Mouse (Mus musculus) intestine, embryonic 14.5 days (tissue): ENCODE measurements around the gene Nol8. TPM values are rescaled to one million over a fixed set of nuclear protein-coding genes. Genes with fewer than 3 reads are reported as not detected.

Experiments
- ATAC-seq: fragments of 200-750 bp; cut with Nextera tagmentation; replicated peaks from 2 replicates; pipeline ENCODE4 v1.8.0; 2017; ENCODE audit warnings: low read depth, moderate number of reproducible peaks, moderate TSS enrichment, moderate library complexity; ENCODE audit not compliant: low FRiP score, low TSS enrichment
- DNase-seq: peaks from one replicate; pipeline ENCODE4 v3.0.0-alpha.2; 2018; ENCODE audit warnings: low spot score
- H3K27ac ChIP-seq: fragments of 300-500 bp; sonication (generic); 2 replicates; pipeline ENCODE4 v1.5.1; 2014; ENCODE audit warnings: low read depth, mild to moderate bottlenecking, control low read depth
- H3K27me3 ChIP-seq: fragments of 300-500 bp; sonication (generic); replicated peaks from 2 replicates; pipeline ENCODE4 v1.6.1; 2014; ENCODE audit warnings: low read length, control low read depth; ENCODE audit not compliant: control insufficient read depth, insufficient read depth
- H3K36me3 ChIP-seq: fragments of 300-500 bp; sonication (generic); 2 replicates; pipeline ENCODE4 v1.6.1; 2014; ENCODE audit warnings: low read length, control low read depth; ENCODE audit not compliant: control insufficient read depth, insufficient read depth
- H3K4me1 ChIP-seq: fragments of 300-500 bp; sonication (generic); replicated peaks from 2 replicates; pipeline ENCODE4 v1.6.1; 2014; ENCODE audit warnings: low read length, control low read depth, mixed read lengths; ENCODE audit not compliant: control insufficient read depth, insufficient read depth
- H3K4me2 ChIP-seq: fragments of 300-500 bp; sonication (generic); 2 replicates; pipeline ENCODE4 v1.6.1; 2014; ENCODE audit warnings: low read length
- H3K4me3 ChIP-seq: fragments of 300-500 bp; sonication (generic); 2 replicates; pipeline ENCODE4 v1.5.1; 2014; ENCODE audit warnings: low read depth, low read length, control low read depth, mixed read lengths
- H3K9ac ChIP-seq: fragments of 300-500 bp; sonication (generic); 2 replicates; pipeline ENCODE4 v1.6.1; 2014; ENCODE audit warnings: mild to moderate bottlenecking, low read length
- H3K9me3 ChIP-seq: fragments of 300-500 bp; sonication (generic); 2 replicates; pipeline ENCODE4 v1.6.1; 2016; ENCODE audit warnings: low read length, control low read depth; ENCODE audit not compliant: control insufficient read depth
- WGBS: fragments of 180-500 bp; shearing (Covaris S2); extraction: QIAGEN DNeasy Blood & Tissue Kit; methylation state at CpG from one replicate; pipeline ENCODE4 v1.1.7; 2014; 5-methylcytosine and 5-hydroxymethylcytosine counted together
- polyA plus RNA-seq: library from polyadenylated mRNA; unstranded; fragments of >200 nt; fragmentation: Nextera tagmentation; extraction: Ambion mirVana; gene quantifications from 2 replicates; pipeline ENCODE4 v1.2.1, GENCODE M21; 2014

Nol8 gene
- polyA plus RNA-seq, 1 experiment from 2014 or later, result 15.4 TPM

- Histone ChIP-seq H3K27me3 (no peaks in the 10 kb centered on the region), H3K4me2 (peak overlapping the region; percentile 92), H3K9ac (peak overlapping the region; percentile 58), H3K36me3 (peaks cover 20% of the 10 kb centered on the region), H3K27ac (peak overlapping the region; percentile 67; the same call in 1 of the 2 replicates), H3K4me3 (peak overlapping the region; percentile 91), H3K9me3 (no peaks in the 10 kb centered on the region), H3K4me1 (peaks cover 7% of the 10 kb centered on the region; the same call in 1 of the 2 replicates)
- under 1% methylated on average over 16 of the region's 16 CpGs for WGBS
- ATAC-seq (peak; percentile 75), DNase-seq (no peak)
Measured at GRCm38 (mm10) chr13:49653180-49653541, 283 bp downstream of the Nol8 start.

DNA sequence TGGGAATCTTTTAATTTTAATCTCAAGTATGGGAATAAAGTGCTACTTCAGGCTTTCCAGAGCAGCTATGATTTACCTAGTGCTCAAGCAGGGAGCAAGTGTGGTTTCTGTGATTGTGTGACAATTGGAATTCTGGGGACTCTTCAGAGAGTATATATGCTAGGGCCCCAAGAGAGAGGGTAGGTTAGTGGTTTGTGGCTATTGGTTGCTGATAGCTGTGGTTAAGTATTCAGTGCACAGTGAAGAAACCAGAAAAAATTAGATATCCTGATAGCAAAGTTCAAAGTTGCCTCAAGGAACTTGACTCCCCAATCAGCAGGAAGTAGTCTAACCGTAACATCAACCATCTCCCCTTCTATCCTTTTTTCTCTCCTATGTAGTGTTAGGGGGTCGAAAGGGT is 24.9 kb downstream of the Nol8 start:
- no peak overlapping the region for H3K27ac ChIP-seq
- DNase-seq (no peak), ATAC-seq (no peak)
- WGBS, result 89% methylated on average over 2 of the region's 2 CpGs
- no peaks in the 10 kb centered on the region for H3K9me3 ChIP-seq
- H3K4me1 ChIP-seq, result peaks cover 6% of the 10 kb centered on the region
- H3K4me2 ChIP-seq, result no peak overlapping the region
- H3K27me3 ChIP-seq, result no peaks in the 10 kb centered on the region
- H3K4me3 ChIP-seq, result no peak overlapping the region
- peaks cover 44% of the 10 kb centered on the region for H3K36me3 ChIP-seq
- H3K9ac ChIP-seq, result no peak overlapping the region

DNA sequence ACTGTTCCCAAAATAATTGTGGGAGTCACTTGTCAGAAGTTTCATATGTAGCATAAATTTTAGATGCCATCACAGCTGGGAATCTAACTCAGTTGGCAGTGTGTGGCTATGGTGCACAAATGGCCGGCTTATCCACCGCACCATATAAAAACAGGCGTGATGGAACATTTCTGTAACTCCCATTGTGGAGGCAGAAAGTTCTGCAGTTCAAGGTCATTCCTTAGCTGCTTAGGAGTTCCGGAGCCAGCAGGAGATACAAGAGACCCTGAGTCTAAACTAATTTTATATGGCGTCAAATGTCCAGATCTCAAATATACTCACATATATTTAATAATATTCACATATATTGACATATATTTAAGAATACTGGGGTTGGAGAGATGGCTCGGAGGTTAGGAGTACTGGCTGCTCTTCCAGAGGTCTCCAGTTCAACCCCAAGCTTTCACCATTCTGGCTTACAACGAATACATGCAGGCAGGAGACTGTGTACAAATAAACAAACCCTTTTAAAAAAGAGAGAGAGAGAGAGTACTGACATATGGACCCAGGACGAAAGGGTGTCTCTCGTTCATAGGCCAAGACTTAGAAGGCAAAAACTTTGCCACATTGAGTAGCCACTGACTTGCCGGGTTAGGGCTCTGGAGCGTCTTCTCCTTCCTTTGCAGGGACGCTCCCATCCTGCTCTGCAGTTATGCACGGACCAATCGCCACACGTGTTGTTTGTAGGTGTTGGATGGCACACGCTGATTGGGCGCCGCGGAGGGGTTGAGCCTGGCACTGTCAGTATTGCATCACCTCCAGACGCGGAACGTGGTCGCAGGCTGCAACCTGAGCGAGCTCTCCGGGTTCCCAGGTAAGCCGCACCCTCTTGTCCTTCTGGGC is 28.7 kb downstream of the Nol8 start, which contains the start of gene Iars:
Iars (plus strand) TSS at position 750 of the 882 bp plus-strand sequence.
- WGBS, result 5% methylated on average over 26 of the region's 26 CpGs
- H3K4me1 ChIP-seq, result peaks cover 17% of the 10 kb centered on the region
- peak within 1 kb of the TSS; percentile 96 for H3K4me2 ChIP-seq
- peak within 1 kb of the TSS; percentile 96 for H3K4me3 ChIP-seq
- no peaks in the 10 kb centered on the region for H3K27me3 ChIP-seq
- ATAC-seq, result peak; percentile 100
- H3K27ac ChIP-seq, result peak within 1 kb of the TSS; percentile 76
- H3K36me3 ChIP-seq, result peaks cover 22% of the 10 kb centered on the region
- peak within 1 kb of the TSS; percentile 71 for H3K9ac ChIP-seq
- H3K9me3 ChIP-seq, result no peaks in the 10 kb centered on the region
- DNase-seq, result peak; percentile 100

- Histone ChIP-seq H3K27me3 (no peaks in the 10 kb centered on the region), H3K4me2 (peak overlapping the region; percentile 96), H3K4me3 (peak overlapping the region; percentile 96), H3K9me3 (no peaks in the 10 kb centered on the region), H3K4me1 (peaks cover 17% of the 10 kb centered on the region), H3K27ac (peak overlapping the region; percentile 76), H3K36me3 (peaks cover 17% of the 10 kb centered on the region), H3K9ac (peak overlapping the region; percentile 71)
- under 1% methylated on average over 20 of the region's 20 CpGs for WGBS
- ATAC-seq, result peak; percentile 30; the same call in 1 of the 2 replicates
- no peak for DNase-seq
Measured at GRCm38 (mm10) chr13:49682233-49682846, 29.5 kb downstream of the Nol8 start.

DNA sequence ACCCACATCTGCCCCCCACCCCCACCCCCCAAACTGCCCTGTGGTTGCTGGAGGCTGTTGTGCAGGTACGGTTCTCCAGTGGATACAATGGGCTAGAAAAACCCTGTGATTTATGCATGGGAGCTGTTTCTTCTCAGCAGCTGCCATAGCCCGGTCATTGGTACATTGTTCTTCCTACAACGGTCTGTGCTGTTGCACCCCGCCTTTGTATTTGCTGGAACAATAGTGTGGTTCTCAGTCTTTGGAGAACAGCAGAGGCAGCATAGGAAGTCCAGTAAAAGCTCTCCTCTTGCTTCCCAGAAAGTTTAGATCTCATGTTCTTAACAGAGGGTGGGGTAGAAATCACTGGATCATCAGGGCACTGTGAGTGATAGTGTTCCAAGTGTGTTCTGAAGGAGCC is 31.4 kb downstream of the Nol8 start:
- DNase-seq (no peak), ATAC-seq (no peak)
- no peaks in the 10 kb centered on the region for H3K9me3 ChIP-seq
- peaks cover 17% of the 10 kb centered on the region for H3K4me1 ChIP-seq
- peaks cover 22% of the 10 kb centered on the region for H3K36me3 ChIP-seq
- no peak overlapping the region for H3K4me3 ChIP-seq
- H3K9ac ChIP-seq, result no peak overlapping the region
- no peak overlapping the region for H3K27ac ChIP-seq
- no peak overlapping the region for H3K4me2 ChIP-seq
- 75% methylated on average over 4 of the region's 4 CpGs for WGBS
- no peaks in the 10 kb centered on the region for H3K27me3 ChIP-seq

GRCm38 (mm10) chr13:49691056-49691455 is 38.2 kb downstream of the Nol8 start:
- ATAC-seq (no peak), DNase-seq (no peak)
- Histone ChIP-seq H3K9me3 (no peaks in the 10 kb centered on the region), H3K36me3 (peaks cover 63% of the 10 kb centered on the region), H3K27ac (no peak overlapping the region), H3K4me2 (no peak overlapping the region), H3K27me3 (no peaks in the 10 kb centered on the region), H3K4me1 (no peaks in the 10 kb centered on the region), H3K4me3 (no peak overlapping the region), H3K9ac (no peak overlapping the region)
- WGBS, result 95% methylated on average over 5 of the region's 5 CpGs

GRCm38 (mm10) chr13:49703216-49703779 is 50.4 kb downstream of the Nol8 start:
- Histone ChIP-seq H3K9ac (no peak overlapping the region), H3K27ac (no peak overlapping the region), H3K27me3 (no peaks in the 10 kb centered on the region), H3K9me3 (no peaks in the 10 kb centered on the region), H3K36me3 (peaks cover 78% of the 10 kb centered on the region), H3K4me3 (no peak overlapping the region), H3K4me2 (no peak overlapping the region), H3K4me1 (no peaks in the 10 kb centered on the region)
- ATAC-seq (no peak), DNase-seq (no peak)
- 92% methylated on average over 11 of the region's 11 CpGs for WGBS

- no peak overlapping the region for H3K4me3 ChIP-seq
- DNase-seq, result no peak
- ATAC-seq, result no peak
- peaks cover 95% of the 10 kb centered on the region for H3K36me3 ChIP-seq
- H3K9me3 ChIP-seq, result no peaks in the 10 kb centered on the region
- no peak overlapping the region for H3K9ac ChIP-seq
- 94% methylated on average over 3 of the region's 3 CpGs for WGBS
- H3K4me2 ChIP-seq, result no peak overlapping the region
- H3K27ac ChIP-seq, result no peak overlapping the region
- H3K27me3 ChIP-seq, result no peaks in the 10 kb centered on the region
- no peaks in the 10 kb centered on the region for H3K4me1 ChIP-seq
Measured at GRCm38 (mm10) chr13:49706032-49706690, 53.3 kb downstream of the Nol8 start.
